Comparison of ENCODE assay signal across 29 mouse cellular contexts in genomic region chr15:90589587-90589986, GRCm38 (mm10).
DNase-seq lines count a peak whose midpoint lies in the region; ATAC-seq and TF ChIP-seq lines count a peak whose summit lies in the region.
"Had no signal": no experiment of that assay in that cellular context is flagged by ENCODE, and none has a peak within 500 bp of the region (broad histone marks: within the 10 kb centered on the region; RNA-seq: fewer than 3 reads in every experiment).

No protein-coding gene starts in this region.

- no peaks in the 10 kb centered on the region for H3K36me3 ChIP-seq in liver, adult 2 months (ENCODE audit: control insufficient read depth, insufficient read depth, low read length)
- H3K36me3 ChIP-seq in intestine, postnatal 0 days (ENCODE audit: control insufficient read depth, insufficient read depth) = no peaks in the 10 kb centered on the region
- H3K36me3 ChIP-seq: hindbrain, embryonic 12.5 days; kidney, embryonic 15.5 days; midbrain, embryonic 10.5 days; midbrain, embryonic 15.5 days; neural tube, embryonic 15.5 days had no signal

- 29% methylated on average over 7 of the region's 7 CpGs for WGBS in liver, adult 2 months
- 33% methylated on average over 7 of the region's 7 CpGs for WGBS in intestine, postnatal 0 days

- no peak for TF ChIP-seq POLR2A in liver, adult 2 months (IDR thresholded peaks at IDR 0.05; ENCODE audit: extremely low read depth, insufficient read depth, low read length)

- H3K4me2 ChIP-seq in intestine, postnatal 0 days (replicated peaks; ENCODE audit: low read depth) = no peak overlapping the region
- H3K4me2 ChIP-seq: forebrain, embryonic 13.5 days; heart, embryonic 11.5 days; hindbrain, embryonic 12.5 days; kidney, embryonic 15.5 days; midbrain, embryonic 15.5 days; neural tube, embryonic 15.5 days had no signal

- H3K27ac ChIP-seq in liver, adult 2 months (replicated peaks; ENCODE audit: insufficient read depth, low read depth, low read length) = no peak overlapping the region
- no peak overlapping the region for H3K27ac ChIP-seq in intestine, postnatal 0 days (ENCODE audit: low read depth, low read length)
- H3K27ac ChIP-seq: forebrain, embryonic 13.5 days; hindbrain, embryonic 12.5 days; hindbrain, postnatal 0 days; kidney, embryonic 15.5 days; liver, embryonic 14.5 days; midbrain, embryonic 10.5 days; midbrain, embryonic 15.5 days; neural tube, embryonic 15.5 days had no signal

- H3K9ac ChIP-seq in liver, adult 2 months (ENCODE audit: low read depth, low read length) = no peak overlapping the region
- H3K9ac ChIP-seq in intestine, postnatal 0 days (ENCODE audit: low read depth, low read length) = no peak overlapping the region
- H3K9ac ChIP-seq: forebrain, embryonic 13.5 days; hindbrain, embryonic 12.5 days; kidney, embryonic 15.5 days; liver, embryonic 14.5 days; midbrain, embryonic 15.5 days; neural tube, embryonic 15.5 days had no signal

- no peak overlapping the region for H3K4me3 ChIP-seq in liver, adult 2 months (ENCODE audit: insufficient read depth, low read depth, low read length)
- H3K4me3 ChIP-seq in intestine, postnatal 0 days (ENCODE audit: low read depth, low read length) = no peak overlapping the region
- H3K4me3 ChIP-seq: forebrain, embryonic 13.5 days; hindbrain, embryonic 12.5 days; kidney, embryonic 15.5 days; midbrain, embryonic 10.5 days; midbrain, embryonic 15.5 days; neural tube, embryonic 15.5 days had no signal

- H3K27me3 ChIP-seq in liver, adult 2 months (ENCODE audit: control insufficient read depth, insufficient read depth, low read length) = no peaks in the 10 kb centered on the region
- H3K27me3 ChIP-seq in intestine, postnatal 0 days (replicated peaks; ENCODE audit: control insufficient read depth, insufficient read depth, low read length) = no peaks in the 10 kb centered on the region
- H3K27me3 ChIP-seq: forebrain, embryonic 13.5 days; hindbrain, embryonic 12.5 days; kidney, embryonic 15.5 days; midbrain, embryonic 15.5 days; neural tube, embryonic 15.5 days had no signal

- TF ChIP-seq CTCF in liver, adult 2 months (IDR thresholded peaks at IDR 0.05; ENCODE audit: low read depth, low read length) = no peak
- no peak for TF ChIP-seq CTCF in intestine, postnatal 0 days (IDR thresholded peaks at IDR 0.05; ENCODE audit: low read depth)

- no peaks in the 10 kb centered on the region for H3K79me2 ChIP-seq in liver, adult 2 months (ENCODE audit: control insufficient read depth, insufficient read depth, low read length)

- ATAC-seq in intestine, postnatal 0 days = peak; percentile 82
- ATAC-seq: forebrain, embryonic 13.5 days; hindbrain, postnatal 0 days; midbrain, embryonic 15.5 days had no signal

- H3K4me1 ChIP-seq in liver, adult 2 months (ENCODE audit: control insufficient read depth, insufficient read depth, low read length) = no peaks in the 10 kb centered on the region; the same call in 1 of the 2 replicates
- H3K4me1 ChIP-seq in intestine, postnatal 0 days (replicated peaks; ENCODE audit: control insufficient read depth, insufficient read depth, low read length) = no peaks in the 10 kb centered on the region
- H3K4me1 ChIP-seq: forebrain, embryonic 13.5 days; hindbrain, embryonic 12.5 days; kidney, embryonic 15.5 days; midbrain, embryonic 10.5 days; midbrain, embryonic 15.5 days; neural tube, embryonic 15.5 days had no signal

- peak; percentile 46 for DNase-seq in liver, adult 2 months (ENCODE audit: extremely low read depth, low read depth, low spot score)
- DNase-seq in liver = no peak
- peak; percentile 73 for DNase-seq in urinary bladder, postnatal 14 days (ENCODE audit: low spot score)
- no peak for DNase-seq in urinary bladder, postnatal 10 days (ENCODE audit: low spot score)
- DNase-seq in yolk sac, embryonic 10.5 days (ENCODE audit: low spot score) = peak; percentile 16
- no peak for DNase-seq in spleen, postnatal 36 days (ENCODE audit: low spot score in 2 of 2)
- DNase-seq: B cell, adult 2 months; cerebellum, adult 9-10 months; cerebellum, postnatal 36 days; gastrocnemius, postnatal 25 days; heart, adult 18-20 months; heart, postnatal 36 days; kidney, adult 18-20 months; kidney, postnatal 25 days; lung, adult 2 months; lung, postnatal 14 days; right cerebral cortex, adult 18-20 months; spleen, adult 18-20 months; thymus, postnatal 14 days had no signal

- no peaks in the 10 kb centered on the region for H3K9me3 ChIP-seq in intestine, postnatal 0 days (ENCODE audit: control insufficient read depth)
- H3K9me3 ChIP-seq: forebrain, embryonic 13.5 days; hindbrain, embryonic 12.5 days; kidney, embryonic 15.5 days; midbrain, embryonic 10.5 days; midbrain, embryonic 15.5 days; neural tube, embryonic 15.5 days had no signal

Comparison
In these comparisons a context has a peak if more than half of its experiments do, and no peak if none do; other contexts are left out.
1. DNase-seq: peak in liver, adult 2 months (single experiment), urinary bladder, postnatal 14 days (single experiment) and yolk sac, embryonic 10.5 days (single experiment); none in liver (single experiment), urinary bladder, postnatal 10 days (single experiment) and spleen, postnatal 36 days (0 of 2).